Mouse (Mus musculus): ENCODE measurements around the gene Pdzd2. TPM values are rescaled to one million over a fixed set of nuclear protein-coding genes. Genes with fewer than 3 reads are reported as not detected.

The Pdzd2 gene
- total RNA-seq, 2 experiments from 2014 or later: 31.5 to 34.4 TPM

DNA sequence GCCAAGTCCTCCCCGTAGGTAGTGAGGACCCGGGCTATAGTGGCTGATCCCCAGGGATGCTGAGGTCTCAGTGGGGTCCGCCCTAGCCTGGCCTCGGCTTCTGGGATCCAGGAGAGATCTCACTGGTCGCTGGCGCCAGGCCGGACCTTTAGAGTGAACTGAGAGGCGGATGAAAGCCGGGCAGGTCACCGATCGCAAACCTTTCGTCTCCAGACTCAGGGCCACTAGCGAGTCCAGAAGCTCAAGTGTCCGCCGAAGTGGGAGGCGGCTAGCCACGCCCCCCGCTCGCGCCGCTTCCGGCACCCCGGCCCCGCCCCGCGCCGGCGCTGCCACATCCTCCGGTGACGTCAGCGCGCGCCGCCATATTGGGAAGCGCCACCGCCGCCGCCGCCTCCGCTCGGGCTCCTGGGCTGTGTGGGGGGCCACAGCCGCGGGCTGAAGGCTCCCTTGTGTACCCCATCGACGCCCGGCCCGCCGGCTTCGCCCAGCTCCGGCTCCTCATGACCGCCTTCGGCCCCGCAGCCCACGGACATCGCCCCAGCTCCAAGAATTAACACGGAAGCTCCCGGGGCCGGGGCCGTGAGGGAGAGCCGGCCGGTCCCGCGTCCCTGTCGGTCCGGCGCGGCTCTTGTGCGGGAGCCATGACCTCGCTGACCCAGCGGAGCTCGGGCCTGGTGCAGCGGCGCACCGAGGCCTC, 418.5 kb downstream of the Pdzd2 start, which contains the start of gene Golph3:
Gene Golph3, plus strand, starts transcription at position 360 of the 697 bp plus-strand sequence.
- intact Hi-C loops (cut with DNase I; ENCODE audit: low total_unique reads): no loop called here
- peak; percentile 96 for DNase-seq

GRCm38 (mm10) chr15:12320441-12321090, 419.2 kb downstream of the Pdzd2 start:
- DNase-seq: no peak
- intact Hi-C loops (cut with DNase I; ENCODE audit: low total_unique reads): no loop called here

DNA sequence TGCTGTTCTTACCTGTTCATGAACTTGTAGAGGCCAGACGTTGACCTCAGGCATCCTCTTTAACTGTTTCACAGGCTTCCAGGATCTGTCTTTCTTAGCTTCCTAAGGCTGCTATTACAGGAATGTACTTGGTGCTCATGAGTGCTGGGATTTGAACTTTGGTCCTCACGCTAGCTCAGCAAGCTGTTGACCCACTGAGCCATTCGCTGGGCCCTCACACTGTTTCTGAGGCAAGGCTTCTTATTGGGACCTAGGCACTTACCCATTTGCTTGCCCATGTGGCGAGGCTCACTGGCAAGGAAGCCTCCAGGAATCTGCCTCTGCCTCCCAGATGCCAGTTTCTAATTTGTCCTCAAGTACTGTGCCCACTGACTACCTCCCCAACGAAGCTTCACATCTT, 419.8 kb downstream of the Pdzd2 start:
- intact Hi-C loops (cut with DNase I; ENCODE audit: low total_unique reads): no loop called here
- DNase-seq: no peak

GRCm38 (mm10) chr15:12318451-12318850, 421.3 kb downstream of the Pdzd2 start:
- DNase-seq: no peak
- intact Hi-C loops (cut with DNase I; ENCODE audit: low total_unique reads): no loop called here

- intact Hi-C loops (cut with DNase I; ENCODE audit: low total_unique reads): no loop called here
- DNase-seq: no peak
These were observed 422.4 kb downstream of the Pdzd2 start for GRCm38 (mm10) chr15:12317290-12317689.

DNA sequence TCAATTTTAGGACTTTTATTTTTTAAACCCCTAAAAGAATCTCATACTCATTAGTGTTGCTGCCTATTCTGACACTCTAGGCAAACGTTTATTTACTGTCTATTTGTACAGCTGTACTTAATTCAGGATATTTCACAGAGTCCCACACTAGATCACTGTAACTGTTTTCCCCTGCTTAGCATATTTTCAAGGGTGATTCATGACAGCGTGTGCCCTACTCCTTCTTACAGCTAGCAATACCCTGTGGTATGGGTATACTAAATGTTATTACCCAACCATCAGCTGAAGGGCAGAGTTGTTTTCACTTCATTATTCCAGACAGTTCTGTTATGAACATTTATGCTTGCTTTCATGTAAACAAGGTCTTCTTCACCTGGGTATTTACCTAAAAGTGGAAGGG, 423.7 kb downstream of the Pdzd2 start:
- intact Hi-C loops (cut with DNase I; ENCODE audit: low total_unique reads): no loop called here
- DNase-seq: no peak

GRCm38 (mm10) chr15:12314584-12314983, 425.1 kb downstream of the Pdzd2 start:
- no peak for DNase-seq
- intact Hi-C loops (cut with DNase I; ENCODE audit: low total_unique reads): no loop called here

DNA sequence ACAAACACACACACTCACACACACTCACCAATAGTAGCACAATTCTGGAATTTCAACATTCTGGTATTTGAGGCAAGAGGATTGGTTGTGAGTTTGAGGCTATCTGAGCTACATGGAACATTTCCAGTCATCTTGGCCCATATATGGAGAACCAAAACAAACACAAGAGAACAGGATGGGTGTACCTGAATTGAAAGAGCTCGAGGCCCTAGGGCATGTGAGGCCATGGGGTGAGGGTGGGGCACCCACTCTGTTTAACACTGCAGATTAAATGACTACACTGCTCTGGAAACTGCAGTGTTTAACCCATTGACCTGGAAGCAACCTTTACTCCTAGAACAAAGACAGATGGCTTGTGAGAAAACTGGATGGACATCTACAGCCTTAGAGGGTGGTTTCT, 426.5 kb downstream of the Pdzd2 start:
- no peak for DNase-seq
- intact Hi-C loops (cut with DNase I; ENCODE audit: low total_unique reads): no loop called here

- DNase-seq: no peak
- intact Hi-C loops (cut with DNase I; ENCODE audit: low total_unique reads): no loop called here
These were observed 428.3 kb downstream of the Pdzd2 start for GRCm38 (mm10) chr15:12311465-12311864.

DNA sequence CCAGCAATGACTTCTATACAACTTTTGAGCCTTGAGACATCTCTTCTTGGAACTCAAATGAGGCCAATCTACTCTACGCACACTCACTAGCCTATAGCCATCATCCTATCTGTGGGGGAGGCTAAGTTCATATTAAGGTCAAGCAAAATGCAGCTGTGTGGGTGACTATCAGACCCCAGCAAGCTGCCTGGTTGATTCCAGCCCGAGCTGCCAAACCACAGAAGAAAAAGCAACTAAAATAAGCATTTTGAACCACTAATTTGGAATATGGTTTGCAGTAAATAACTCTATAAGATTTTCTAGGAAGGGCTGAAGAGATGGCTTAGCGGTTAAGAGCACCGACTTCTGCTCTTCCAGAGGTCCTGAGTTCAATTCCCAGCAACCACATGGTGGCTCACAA, 429.0 kb downstream of the Pdzd2 start:
- no peak for DNase-seq
- intact Hi-C loops (cut with DNase I; ENCODE audit: low total_unique reads): no loop called here

Small RNA genes lying within 50 kb of the gene (microRNA-seq; reads per million reads assigned to microRNA genes)
- gene Gm24135: 0 reads per million in 2 experiments
- 0 reads per million in 2 experiments for gene Gm24302

Other genes starting within 250 kb of the Pdzd2 start
- gene 6030458C11Rik, start 84.7 kb upstream of the Pdzd2 start, total RNA-seq (2021): 10 to 100 TPM; 16.2 to 16.8 TPM
- 10 to 100 TPM; 22.4 to 25.7 TPM for gene Drosha, start 84.9 kb upstream of the Pdzd2 start, total RNA-seq (2021)

Measured in gastrocnemius, postnatal 14 days (tissue).